Mouse (Mus musculus): ENCODE measurements at regions not wholly inside any gene's neighbourhood (a gene's known extent, or its start where the extent isn't known, plus 50 kb on each side); places are given as distances from the start of the nearest gene placed in this dataset.

- Histone ChIP-seq H3K36me3 (replicated peaks; ENCODE audit: control insufficient read depth, insufficient read depth, low read depth, low read length) (no peaks in the 10 kb centered on the region), H3K9me3 (replicated peaks; ENCODE audit: control insufficient read depth, low read length) (no peaks in the 10 kb centered on the region), H3K4me1 (ENCODE audit: control insufficient read depth, insufficient read depth, low read length) (no peaks in the 10 kb centered on the region), H3K27me3 (ENCODE audit: control insufficient read depth, insufficient read depth, low read length) (no peaks in the 10 kb centered on the region), H3K27ac (replicated peaks; ENCODE audit: low read depth, low read length) (no peak overlapping the region), H3K4me3 (ENCODE audit: low read depth, low read length) (no peak overlapping the region), H3K4me2 (ENCODE audit: low read depth, low read length) (no peak overlapping the region), H3K9ac (replicated peaks; ENCODE audit: low read length) (no peak overlapping the region)
- no peak for ATAC-seq (replicated peaks; ENCODE audit: insufficient number of reproducible peaks, low FRiP score, low TSS enrichment, low read depth)
- DNase-seq (ENCODE audit: low spot score), result no peak
- 90% methylated on average over 12 of the region's 12 CpGs for WGBS
These were observed 297.0 kb downstream of the Edem1 start for GRCm38 (mm10) chr6:109125447-109125846.

GRCm38 (mm10) chr6:109127203-109127602 is 298.8 kb downstream of the Edem1 start:
- WGBS, result 83% methylated on average over 1 of the region's 1 CpGs
- no peaks in the 10 kb centered on the region for H3K36me3 ChIP-seq (replicated peaks; ENCODE audit: control insufficient read depth, insufficient read depth, low read depth, low read length)
- DNase-seq (ENCODE audit: low spot score) (no peak), ATAC-seq (replicated peaks; ENCODE audit: insufficient number of reproducible peaks, low FRiP score, low TSS enrichment, low read depth) (no peak)
- no peak overlapping the region for H3K9ac ChIP-seq (replicated peaks; ENCODE audit: low read length)
- H3K9me3 ChIP-seq (replicated peaks; ENCODE audit: control insufficient read depth, low read length), result no peaks in the 10 kb centered on the region
- H3K27ac ChIP-seq (replicated peaks; ENCODE audit: low read depth, low read length), result no peak overlapping the region
- no peaks in the 10 kb centered on the region for H3K27me3 ChIP-seq (ENCODE audit: control insufficient read depth, insufficient read depth, low read length)
- H3K4me1 ChIP-seq (ENCODE audit: control insufficient read depth, insufficient read depth, low read length), result no peaks in the 10 kb centered on the region
- H3K4me2 ChIP-seq (ENCODE audit: low read depth, low read length), result no peak overlapping the region
- H3K4me3 ChIP-seq (ENCODE audit: low read depth, low read length), result no peak overlapping the region

GRCm38 (mm10) chr6:109146111-109146510 is 317.7 kb downstream of the Edem1 start:
- H3K9me3 ChIP-seq (replicated peaks; ENCODE audit: control insufficient read depth, low read length), result no peaks in the 10 kb centered on the region
- H3K9ac ChIP-seq (replicated peaks; ENCODE audit: low read length), result no peak overlapping the region
- ATAC-seq (replicated peaks; ENCODE audit: insufficient number of reproducible peaks, low FRiP score, low TSS enrichment, low read depth) (no peak), DNase-seq (ENCODE audit: low spot score) (no peak)
- no peaks in the 10 kb centered on the region for H3K27me3 ChIP-seq (ENCODE audit: control insufficient read depth, insufficient read depth, low read length)
- H3K4me2 ChIP-seq (ENCODE audit: low read depth, low read length), result no peak overlapping the region
- no peaks in the 10 kb centered on the region for H3K4me1 ChIP-seq (ENCODE audit: control insufficient read depth, insufficient read depth, low read length)
- no peak overlapping the region for H3K27ac ChIP-seq (replicated peaks; ENCODE audit: low read depth, low read length)
- no peak overlapping the region for H3K4me3 ChIP-seq (ENCODE audit: low read depth, low read length)
- no peaks in the 10 kb centered on the region for H3K36me3 ChIP-seq (replicated peaks; ENCODE audit: control insufficient read depth, insufficient read depth, low read depth, low read length)
- 78% methylated on average over 5 of the region's 5 CpGs for WGBS

GRCm38 (mm10) chr6:109149043-109149442 is 320.6 kb downstream of the Edem1 start:
- no peaks in the 10 kb centered on the region for H3K4me1 ChIP-seq (ENCODE audit: control insufficient read depth, insufficient read depth, low read length)
- H3K4me3 ChIP-seq (ENCODE audit: low read depth, low read length), result no peak overlapping the region
- H3K9me3 ChIP-seq (replicated peaks; ENCODE audit: control insufficient read depth, low read length), result no peaks in the 10 kb centered on the region
- ATAC-seq (replicated peaks; ENCODE audit: insufficient number of reproducible peaks, low FRiP score, low TSS enrichment, low read depth) (no peak), DNase-seq (ENCODE audit: low spot score) (no peak)
- H3K4me2 ChIP-seq (ENCODE audit: low read depth, low read length), result no peak overlapping the region
- WGBS, result 79% methylated on average over 8 of the region's 8 CpGs
- H3K27me3 ChIP-seq (ENCODE audit: control insufficient read depth, insufficient read depth, low read length), result no peaks in the 10 kb centered on the region
- no peak overlapping the region for H3K9ac ChIP-seq (replicated peaks; ENCODE audit: low read length)
- H3K27ac ChIP-seq (replicated peaks; ENCODE audit: low read depth, low read length), result no peak overlapping the region
- no peaks in the 10 kb centered on the region for H3K36me3 ChIP-seq (replicated peaks; ENCODE audit: control insufficient read depth, insufficient read depth, low read depth, low read length)

GRCm38 (mm10) chr6:109150023-109150911 is 321.8 kb downstream of the Edem1 start:
- 34% methylated on average over 22 of the region's 22 CpGs for WGBS
- H3K9me3 ChIP-seq (replicated peaks; ENCODE audit: control insufficient read depth, low read length), result no peaks in the 10 kb centered on the region
- peak; percentile 83 for ATAC-seq (replicated peaks; ENCODE audit: insufficient number of reproducible peaks, low FRiP score, low TSS enrichment, low read depth)
- H3K4me3 ChIP-seq (ENCODE audit: low read depth, low read length), result no peak overlapping the region
- H3K27ac ChIP-seq (replicated peaks; ENCODE audit: low read depth, low read length), result no peak overlapping the region
- no peak overlapping the region for H3K9ac ChIP-seq (replicated peaks; ENCODE audit: low read length)
- H3K4me1 ChIP-seq (ENCODE audit: control insufficient read depth, insufficient read depth, low read length), result no peaks in the 10 kb centered on the region
- peak; percentile 92 for DNase-seq (ENCODE audit: low spot score)
- peak overlapping the region; percentile 4; the same call in 1 of the 2 replicates for H3K4me2 ChIP-seq (ENCODE audit: low read depth, low read length)
- no peaks in the 10 kb centered on the region for H3K27me3 ChIP-seq (ENCODE audit: control insufficient read depth, insufficient read depth, low read length)
- no peaks in the 10 kb centered on the region for H3K36me3 ChIP-seq (replicated peaks; ENCODE audit: control insufficient read depth, insufficient read depth, low read depth, low read length)

- H3K27me3 ChIP-seq (ENCODE audit: control insufficient read depth, insufficient read depth, low read length), result no peaks in the 10 kb centered on the region
- H3K4me3 ChIP-seq (ENCODE audit: low read depth, low read length), result no peak overlapping the region
- H3K4me2 ChIP-seq (ENCODE audit: low read depth, low read length), result no peak overlapping the region
- 74% methylated on average over 9 of the region's 9 CpGs for WGBS
- H3K36me3 ChIP-seq (replicated peaks; ENCODE audit: control insufficient read depth, insufficient read depth, low read depth, low read length), result no peaks in the 10 kb centered on the region
- no peak for ATAC-seq (replicated peaks; ENCODE audit: insufficient number of reproducible peaks, low FRiP score, low TSS enrichment, low read depth)
- H3K9me3 ChIP-seq (replicated peaks; ENCODE audit: control insufficient read depth, low read length), result no peaks in the 10 kb centered on the region
- no peaks in the 10 kb centered on the region for H3K4me1 ChIP-seq (ENCODE audit: control insufficient read depth, insufficient read depth, low read length)
- H3K27ac ChIP-seq (replicated peaks; ENCODE audit: low read depth, low read length), result no peak overlapping the region
- no peak overlapping the region for H3K9ac ChIP-seq (replicated peaks; ENCODE audit: low read length)
- no peak for DNase-seq (ENCODE audit: low spot score)
These were observed 322.4 kb downstream of the Edem1 start for GRCm38 (mm10) chr6:109150912-109151256.

- ATAC-seq (replicated peaks; ENCODE audit: insufficient number of reproducible peaks, low FRiP score, low TSS enrichment, low read depth) (no peak), DNase-seq (ENCODE audit: low spot score) (no peak)
- H3K9me3 ChIP-seq (replicated peaks; ENCODE audit: control insufficient read depth, low read length), result no peaks in the 10 kb centered on the region
- no peak overlapping the region for H3K27ac ChIP-seq (replicated peaks; ENCODE audit: low read depth, low read length)
- H3K9ac ChIP-seq (replicated peaks; ENCODE audit: low read length), result no peak overlapping the region
- H3K4me2 ChIP-seq (ENCODE audit: low read depth, low read length), result no peak overlapping the region
- no peak overlapping the region for H3K4me3 ChIP-seq (ENCODE audit: low read depth, low read length)
- H3K27me3 ChIP-seq (ENCODE audit: control insufficient read depth, insufficient read depth, low read length), result no peaks in the 10 kb centered on the region
- WGBS, result 63% methylated on average over 7 of the region's 7 CpGs
- H3K4me1 ChIP-seq (ENCODE audit: control insufficient read depth, insufficient read depth, low read length), result no peaks in the 10 kb centered on the region
- no peaks in the 10 kb centered on the region for H3K36me3 ChIP-seq (replicated peaks; ENCODE audit: control insufficient read depth, insufficient read depth, low read depth, low read length)
These were observed 325.2 kb downstream of the Edem1 start for GRCm38 (mm10) chr6:109153624-109154023.

- no peak overlapping the region for H3K9ac ChIP-seq (replicated peaks; ENCODE audit: low read length)
- no peaks in the 10 kb centered on the region for H3K4me1 ChIP-seq (ENCODE audit: control insufficient read depth, insufficient read depth, low read length)
- H3K4me2 ChIP-seq (ENCODE audit: low read depth, low read length), result no peak overlapping the region
- no peak overlapping the region for H3K27ac ChIP-seq (replicated peaks; ENCODE audit: low read depth, low read length)
- H3K36me3 ChIP-seq (replicated peaks; ENCODE audit: control insufficient read depth, insufficient read depth, low read depth, low read length), result no peaks in the 10 kb centered on the region
- ATAC-seq (replicated peaks; ENCODE audit: insufficient number of reproducible peaks, low FRiP score, low TSS enrichment, low read depth), result no peak
- no peaks in the 10 kb centered on the region for H3K27me3 ChIP-seq (ENCODE audit: control insufficient read depth, insufficient read depth, low read length)
- H3K4me3 ChIP-seq (ENCODE audit: low read depth, low read length), result no peak overlapping the region
- no peak for DNase-seq (ENCODE audit: low spot score)
- WGBS, result 86% methylated on average over 7 of the region's 7 CpGs
- H3K9me3 ChIP-seq (replicated peaks; ENCODE audit: control insufficient read depth, low read length), result no peaks in the 10 kb centered on the region
These were observed 331.1 kb downstream of the Edem1 start for GRCm38 (mm10) chr6:109159561-109159960.

Data from embryonic facial prominence, embryonic 11.5 days (tissue).